Mouse (Mus musculus) hindbrain, embryonic 15.5 days (tissue): ENCODE measurements around the gene Mmp3. TPM values are rescaled to one million over a fixed set of nuclear protein-coding genes. Genes with fewer than 3 reads are reported as not detected.
"Not testable (repeated sequence)": the region's sequence is repeated elsewhere in the genome, so short reads cannot be mapped to it uniquely, and the experiment has no call there.

Source experiments
- ATAC-seq: fragments of 200-750 bp; cut with Nextera tagmentation; 2 replicates; pipeline ENCODE4 v1.8.0; 2017; ENCODE audit warnings: low read depth, moderate number of reproducible peaks, moderate TSS enrichment; ENCODE audit not compliant: low FRiP score
- H3K27ac ChIP-seq: fragments of 300-500 bp; sonication (generic); replicated peaks from 2 replicates; pipeline ENCODE4 v1.5.1; 2015; ENCODE audit warnings: mild to moderate bottlenecking, inconsistent platforms
- H3K27me3 ChIP-seq: fragments of 300-500 bp; sonication (generic); 2 replicates; pipeline ENCODE4 v1.6.1; 2015; ENCODE audit warnings: control low read depth, inconsistent platforms
- H3K36me3 ChIP-seq: fragments of 300-500 bp; sonication (generic); 2 replicates; pipeline ENCODE4 v1.6.1; 2015; ENCODE audit warnings: control low read depth, inconsistent platforms
- H3K4me1 ChIP-seq: fragments of 300-500 bp; sonication (generic); replicated peaks from 2 replicates; pipeline ENCODE4 v1.6.1; 2015; ENCODE audit warnings: control low read depth, inconsistent platforms
- H3K4me2 ChIP-seq: fragments of 300-500 bp; sonication (generic); 2 replicates; pipeline ENCODE4 v1.6.1; 2015; ENCODE audit warnings: moderate library complexity, mild to moderate bottlenecking, inconsistent platforms
- H3K4me3 ChIP-seq: fragments of 300-500 bp; sonication (generic); 2 replicates; pipeline ENCODE4 v1.5.1; 2015; ENCODE audit warnings: mild to moderate bottlenecking, inconsistent platforms
- H3K9ac ChIP-seq: fragments of 300-500 bp; sonication (generic); 2 replicates; pipeline ENCODE4 v1.6.1; 2015; ENCODE audit warnings: inconsistent platforms
- H3K9me3 ChIP-seq: fragments of 300-500 bp; sonication (generic); 2 replicates; pipeline ENCODE4 v1.6.1; 2016; ENCODE audit warnings: control low read depth, inconsistent platforms
- WGBS: fragments of 180-500 bp; shearing (Covaris S2); methylation state at CpG from one replicate; pipeline ENCODE4 v1.1.7; 2015; 5-methylcytosine and 5-hydroxymethylcytosine counted together
- polyA plus RNA-seq: library from polyadenylated mRNA; unstranded; fragments of >200 nt; fragmentation: Nextera tagmentation; extraction: Ambion mirVana; gene quantifications from 2 replicates; pipeline ENCODE4 v1.2.1, GENCODE M21; 2015

Gene Mmp3
- not detected in 2 replicates for polyA plus RNA-seq

- no peak for ATAC-seq
- Histone ChIP-seq H3K36me3 (no peaks in the 10 kb centered on the region), H3K4me1 (no peaks in the 10 kb centered on the region), H3K27ac (no peak within 1 kb of the TSS), H3K4me2 (no peak within 1 kb of the TSS), H3K9me3 (no peaks in the 10 kb centered on the region), H3K27me3 (no peaks in the 10 kb centered on the region), H3K9ac (no peak within 1 kb of the TSS), H3K4me3 (no peak within 1 kb of the TSS)
- WGBS, result 92% methylated on average over 2 of the region's 2 CpGs
Measured at GRCm38 (mm10) chr9:7445522-7445921, at the start of gene Mmp3. Gene Mmp3 (plus strand): TSS chr9:7445822.

- H3K36me3 ChIP-seq, H3K27me3 ChIP-seq, H3K4me2 ChIP-seq, H3K9me3 ChIP-seq, H3K9ac ChIP-seq, ATAC-seq, H3K27ac ChIP-seq, H3K4me3 ChIP-seq, H3K4me1 ChIP-seq: not testable (repeated sequence)
- 85% methylated on average over 8 of the region's 8 CpGs for WGBS
Measured at GRCm38 (mm10) chr9:7396556-7396955, 49.1 kb upstream of the Mmp3 start.

- H3K4me1 ChIP-seq, result no peaks in the 10 kb centered on the region
- no peak overlapping the region for H3K4me3 ChIP-seq
- ATAC-seq, result no peak
- H3K27me3 ChIP-seq, result no peaks in the 10 kb centered on the region
- no peaks in the 10 kb centered on the region for H3K9me3 ChIP-seq
- no peaks in the 10 kb centered on the region for H3K36me3 ChIP-seq
- no peak overlapping the region for H3K9ac ChIP-seq
- H3K4me2 ChIP-seq, result no peak overlapping the region
- WGBS, result 89% methylated on average over 2 of the region's 2 CpGs
- H3K27ac ChIP-seq, result no peak overlapping the region
Measured at GRCm38 (mm10) chr9:7453302-7453701, 7.7 kb downstream of the Mmp3 start.

GRCm38 (mm10) chr9:7470262-7470661 is 24.6 kb downstream of the Mmp3 start:
- Histone ChIP-seq H3K4me3 (no peak overlapping the region), H3K27me3 (no peaks in the 10 kb centered on the region), H3K9me3 (no peaks in the 10 kb centered on the region), H3K27ac (no peak overlapping the region), H3K36me3 (no peaks in the 10 kb centered on the region), H3K4me2 (no peak overlapping the region), H3K9ac (no peak overlapping the region), H3K4me1 (no peaks in the 10 kb centered on the region)
- 85% methylated on average over 1 of the region's 1 CpGs for WGBS
- no peak for ATAC-seq

DNA sequence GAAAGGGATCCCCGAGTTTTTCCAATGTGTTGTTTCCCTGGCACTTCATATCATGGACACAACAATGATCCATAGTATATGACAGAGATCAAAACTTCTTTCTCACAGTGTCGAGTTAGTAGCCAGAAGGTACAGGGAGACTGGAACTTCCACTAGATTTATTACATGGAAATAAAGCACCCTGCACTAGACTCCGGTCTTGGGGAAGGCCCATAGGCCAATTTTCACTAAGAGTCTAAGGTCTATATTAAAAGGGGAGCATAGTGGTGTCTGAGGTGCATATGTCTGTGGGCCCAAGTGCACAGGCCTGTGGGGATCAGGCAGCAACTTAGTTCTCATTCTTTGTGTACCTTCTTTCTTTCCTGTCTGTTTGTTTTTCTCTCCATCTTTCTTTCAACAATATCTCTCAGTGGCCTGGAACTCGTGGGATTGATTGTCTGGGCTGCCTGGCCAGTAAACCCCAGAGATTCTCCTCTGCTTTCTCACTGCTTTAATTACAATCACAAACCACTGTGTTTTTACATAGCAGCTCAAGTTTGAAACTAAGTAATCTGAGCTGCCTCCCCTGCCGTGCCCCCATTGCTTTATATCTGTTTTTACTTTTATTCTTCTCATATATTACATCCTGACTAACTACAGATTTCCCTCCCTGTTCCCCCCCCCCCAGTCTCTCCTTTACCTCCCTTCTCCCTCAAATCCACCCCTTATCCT is 38.2 kb downstream of the Mmp3 start:
- Histone ChIP-seq H3K36me3 (no peaks in the 10 kb centered on the region), H3K9ac (no peak overlapping the region), H3K4me2 (no peak overlapping the region), H3K27ac (no peak overlapping the region), H3K4me3 (no peak overlapping the region), H3K27me3 (no peaks in the 10 kb centered on the region), H3K9me3 (no peaks in the 10 kb centered on the region), H3K4me1 (no peaks in the 10 kb centered on the region)
- 74% methylated on average over 5 of the region's 5 CpGs for WGBS
- ATAC-seq, result no peak

GRCm38 (mm10) chr9:7501138-7501537 is 55.5 kb downstream of the Mmp3 start:
- Histone ChIP-seq H3K36me3 (no peaks in the 10 kb centered on the region), H3K27me3 (no peaks in the 10 kb centered on the region), H3K4me3 (no peak overlapping the region), H3K4me1 (no peaks in the 10 kb centered on the region), H3K9ac (no peak overlapping the region), H3K4me2 (no peak overlapping the region), H3K9me3 (no peaks in the 10 kb centered on the region), H3K27ac (no peak overlapping the region)
- ATAC-seq, result no peak
- 82% methylated on average over 3 of the region's 3 CpGs for WGBS

DNA sequence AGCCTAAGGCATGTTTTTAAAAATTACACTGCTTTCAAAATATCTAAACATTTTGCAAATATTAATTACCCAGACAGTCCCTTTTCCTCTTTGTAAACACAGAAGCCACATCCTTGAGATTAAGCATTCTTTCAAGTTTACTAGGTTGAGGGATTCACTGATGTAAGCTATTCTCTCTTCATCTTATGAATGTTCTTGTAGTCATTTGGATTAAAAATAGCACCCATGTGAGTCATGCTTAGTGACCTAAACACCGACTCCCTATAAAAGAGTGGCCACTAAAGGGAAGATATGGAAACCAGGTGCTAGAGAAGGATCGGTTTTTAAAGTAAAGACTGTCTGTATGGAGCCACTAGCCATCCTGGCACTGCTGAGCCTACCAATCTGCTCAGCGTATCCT is 56.4 kb downstream of the Mmp3 start, which contains the start of gene Mmp10:
Gene Mmp10 (plus strand): TSS at position 302 of the 400 bp plus-strand sequence.
- no peaks in the 10 kb centered on the region for H3K36me3 ChIP-seq
- H3K4me1 ChIP-seq, result no peaks in the 10 kb centered on the region
- no peak within 1 kb of the TSS for H3K4me2 ChIP-seq
- H3K9ac ChIP-seq, result no peak within 1 kb of the TSS
- no peaks in the 10 kb centered on the region for H3K9me3 ChIP-seq
- no peaks in the 10 kb centered on the region for H3K27me3 ChIP-seq
- H3K27ac ChIP-seq, result no peak within 1 kb of the TSS
- 96% methylated on average over 3 of the region's 3 CpGs for WGBS
- ATAC-seq, result no peak
- H3K4me3 ChIP-seq, result no peak within 1 kb of the TSS

Other genes starting within 250 kb of the Mmp3 start
- not detected in 2 replicates for gene Mmp13, start 173.3 kb upstream of the Mmp3 start, polyA plus RNA-seq
- gene Mmp12, start 101.4 kb upstream of the Mmp3 start, polyA plus RNA-seq, result not detected in 2 replicates
- not detected in 2 replicates for gene Mmp1b, start 57.8 kb upstream of the Mmp3 start, polyA plus RNA-seq
- gene Mmp10, start 56.5 kb downstream of the Mmp3 start, polyA plus RNA-seq, result not detected in 2 replicates
- gene Mmp8, start 112.6 kb downstream of the Mmp3 start, polyA plus RNA-seq, result 0.22 and 0.26 TPM in 2 replicates
- not detected in 2 replicates for gene Mmp27, start 125.6 kb downstream of the Mmp3 start, polyA plus RNA-seq
- not detected in 2 replicates for gene Mmp20, start 182.4 kb downstream of the Mmp3 start, polyA plus RNA-seq
- not detected in 2 replicates for gene Mmp7, start 246.3 kb downstream of the Mmp3 start, polyA plus RNA-seq